Mouse (Mus musculus) kidney, postnatal 25 days (tissue): ENCODE data around the gene Zfp574.

Experiments used
- DNase-seq, 2 experiments: peaks; one replicate each; pipeline ENCODE4 v3.0.0; 2021; ENCODE audit warnings: mixed read lengths in 2 of 2

Gene Zfp574

DNA sequence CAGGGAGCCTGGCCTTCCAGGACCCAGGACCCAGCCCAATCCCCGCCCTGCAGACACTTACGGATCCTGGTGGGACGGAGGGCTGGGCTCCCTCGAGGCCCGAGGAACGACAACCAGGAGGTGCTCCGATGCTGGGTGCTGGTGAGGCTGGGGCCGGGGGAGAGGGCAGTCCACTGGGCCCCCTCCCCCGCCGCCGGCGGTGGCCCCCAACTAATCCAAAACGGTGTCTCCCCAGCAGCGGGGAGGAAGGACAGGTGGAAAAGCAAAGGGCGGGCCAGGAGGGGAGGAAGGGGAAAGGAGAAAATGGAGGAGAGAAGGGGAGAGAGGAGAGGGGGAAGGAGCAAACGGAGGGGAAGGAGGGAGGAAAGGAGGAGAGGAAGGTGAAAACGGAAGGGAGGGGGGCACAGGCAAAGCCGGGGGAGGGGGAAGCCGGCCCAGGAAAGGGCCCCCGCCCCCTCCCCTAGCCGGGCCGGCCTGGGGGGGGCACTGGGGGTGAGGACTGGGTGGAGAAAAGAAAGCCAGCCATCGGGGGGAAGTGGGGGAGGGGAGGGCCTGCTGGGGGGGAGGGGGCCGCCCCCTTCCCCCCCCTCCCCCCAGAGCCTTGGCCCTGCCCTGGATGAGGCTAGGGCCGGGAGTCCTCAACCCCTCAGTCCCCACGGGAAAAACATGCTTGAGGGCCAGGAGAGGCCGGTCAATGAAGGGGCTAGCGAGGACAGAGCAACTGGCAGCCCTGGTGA lies at the start of gene Zfp574, which contains the start of gene Grik5:
TSS of gene Zfp574 (plus strand) at position 589 of the 737 bp plus-strand sequence.
TSS of gene Grik5 (minus strand) at position 368 of the 737 bp plus-strand sequence.
- peak in 1 of 2 experiments; percentile 50 for DNase-seq

DNA sequence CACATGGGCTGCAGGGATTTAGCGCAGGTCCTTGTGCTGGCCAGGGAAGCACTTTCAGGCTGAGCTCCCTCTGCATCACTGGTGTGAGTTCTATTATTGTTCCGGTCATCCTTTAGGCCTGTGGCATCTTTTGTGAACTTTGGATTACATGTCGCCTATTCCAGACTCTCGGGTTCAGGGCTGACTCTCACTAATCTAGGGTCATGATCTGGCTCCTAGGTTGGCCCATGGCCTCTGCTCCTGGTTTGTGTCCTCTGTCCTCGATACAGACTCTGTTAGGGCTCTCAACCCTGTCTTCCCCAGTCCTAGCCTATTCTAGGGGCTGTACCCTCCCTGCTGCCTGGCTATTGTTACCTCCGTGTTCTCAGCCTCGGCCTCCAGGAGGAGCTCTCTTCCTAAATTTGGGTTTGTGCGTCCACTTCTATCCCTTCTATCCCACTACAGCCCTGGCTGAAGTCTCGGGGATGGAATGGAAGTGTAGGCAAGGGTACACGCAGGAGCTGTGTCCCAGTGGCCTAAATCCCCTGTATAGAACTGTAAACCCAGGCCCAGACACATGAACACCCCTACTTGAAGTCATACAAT lies 46.4 kb upstream of the Zfp574 start:
- DNase-seq: peak in 1 of 2 experiments; percentile 34

DNA sequence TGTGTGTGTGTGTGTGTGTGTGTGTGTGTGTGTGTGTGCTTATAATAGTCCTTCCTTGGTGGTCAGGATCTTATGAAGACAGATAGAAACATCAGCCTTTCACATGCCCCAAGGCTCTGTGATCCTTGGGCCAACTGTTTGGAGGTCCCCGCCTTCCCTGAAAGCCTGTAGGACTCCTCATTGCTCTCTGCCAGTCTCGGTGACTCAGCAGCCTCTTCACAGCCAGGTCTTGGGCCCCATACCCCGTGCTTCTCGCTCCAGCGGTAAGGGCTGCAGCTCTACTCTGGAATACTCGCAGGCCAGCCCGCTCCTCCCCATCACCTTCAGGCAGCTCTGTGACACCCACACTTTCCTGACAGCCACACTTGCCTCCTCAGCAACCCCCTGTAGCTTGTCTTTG lies 45.9 kb upstream of the Zfp574 start:
- no peak for DNase-seq

DNA sequence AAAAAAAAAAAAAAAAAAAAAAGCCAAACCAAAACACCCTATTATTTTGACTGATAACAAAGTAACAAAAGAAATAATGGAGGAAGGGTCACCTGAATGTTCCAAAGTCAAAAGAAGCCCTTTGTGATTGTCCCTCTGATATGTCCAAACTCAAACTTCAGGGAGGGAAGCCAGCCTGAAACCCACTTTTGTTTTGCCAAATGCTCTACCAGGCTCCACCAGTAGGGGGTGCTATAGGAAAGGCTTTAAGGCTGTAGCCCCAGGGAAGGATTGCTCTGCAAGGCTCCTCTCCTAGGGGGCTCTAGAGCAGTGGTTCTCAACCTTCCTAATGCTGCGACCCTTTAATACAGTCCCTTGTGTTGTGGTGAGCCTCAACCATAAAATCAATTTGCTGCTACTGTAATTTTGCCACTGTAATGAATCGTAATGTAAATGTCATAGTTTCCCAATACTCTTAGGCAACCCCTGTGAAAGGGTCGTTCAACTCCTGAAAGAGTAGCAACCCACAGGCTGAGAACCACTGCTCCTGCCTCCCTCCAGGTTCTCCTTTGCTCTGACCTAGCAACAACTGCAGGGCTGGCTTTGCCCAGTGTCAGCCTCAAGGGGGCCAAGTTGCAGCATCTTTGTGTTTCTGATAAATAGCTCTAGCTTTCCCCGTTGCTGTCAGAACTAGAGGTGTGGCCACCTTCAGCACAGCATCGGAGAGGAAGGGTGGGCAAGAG lies 42.2 kb upstream of the Zfp574 start:
- DNase-seq: peak; percentile 54 to 81

DNA sequence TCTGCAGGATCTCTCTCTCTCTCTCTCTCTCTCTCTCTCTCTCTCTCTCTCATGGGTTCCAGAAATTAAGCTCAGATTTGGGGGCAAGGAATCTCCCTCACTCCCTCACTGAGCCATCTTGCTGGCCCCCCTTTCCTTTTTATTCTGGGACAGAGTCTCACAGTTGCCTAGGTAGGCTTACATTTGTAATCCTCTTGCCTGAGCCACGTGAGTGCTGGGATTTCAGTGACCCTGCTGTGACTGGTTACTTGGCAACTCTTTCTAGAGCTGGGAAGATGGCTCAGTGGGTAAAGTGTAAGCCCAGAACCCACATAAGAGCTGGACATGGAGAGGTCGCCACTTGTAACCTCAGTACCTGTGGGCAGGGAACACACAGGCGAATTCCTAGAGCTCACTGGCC lies 40.8 kb upstream of the Zfp574 start:
- DNase-seq: no peak

DNA sequence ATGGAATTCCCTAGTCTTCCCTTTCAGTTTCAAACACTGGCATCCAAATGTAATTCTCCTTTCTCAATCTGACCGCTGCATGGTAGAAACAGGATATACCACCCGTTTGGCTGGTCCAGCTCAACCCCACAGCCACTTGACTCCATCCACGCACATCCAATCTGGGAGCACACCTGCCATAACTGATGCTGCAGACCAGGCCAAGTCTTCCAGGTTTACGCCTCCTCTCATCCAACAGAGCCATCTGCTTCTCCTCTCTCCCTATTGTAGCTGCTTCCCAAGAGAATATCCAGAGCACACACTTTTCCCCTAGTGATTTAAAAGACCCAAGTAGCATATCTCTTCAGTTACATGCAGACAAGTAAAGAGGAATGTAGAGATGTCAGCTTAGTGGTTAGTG lies 37.6 kb upstream of the Zfp574 start:
- no peak for DNase-seq

DNA sequence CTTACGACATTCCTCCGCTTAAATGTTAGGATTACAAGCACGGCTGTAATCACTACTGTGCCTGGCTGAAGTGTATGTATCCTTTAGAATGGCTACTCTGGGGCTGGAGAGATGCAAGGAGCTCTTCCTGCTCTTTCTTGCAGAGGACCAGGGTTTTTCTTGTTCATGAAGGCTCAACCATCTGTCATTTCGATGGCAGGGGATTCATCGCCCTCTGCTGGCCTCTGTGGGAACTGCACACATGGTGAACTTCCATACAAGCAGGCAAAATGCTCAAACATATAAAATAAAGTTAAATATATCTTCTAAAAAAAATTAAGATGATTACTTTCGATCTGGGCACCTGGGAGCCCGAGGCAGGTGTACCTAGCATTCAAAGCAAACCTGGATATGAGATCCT lies 36.5 kb upstream of the Zfp574 start:
- DNase-seq: peak; percentile 54 to 76

DNA sequence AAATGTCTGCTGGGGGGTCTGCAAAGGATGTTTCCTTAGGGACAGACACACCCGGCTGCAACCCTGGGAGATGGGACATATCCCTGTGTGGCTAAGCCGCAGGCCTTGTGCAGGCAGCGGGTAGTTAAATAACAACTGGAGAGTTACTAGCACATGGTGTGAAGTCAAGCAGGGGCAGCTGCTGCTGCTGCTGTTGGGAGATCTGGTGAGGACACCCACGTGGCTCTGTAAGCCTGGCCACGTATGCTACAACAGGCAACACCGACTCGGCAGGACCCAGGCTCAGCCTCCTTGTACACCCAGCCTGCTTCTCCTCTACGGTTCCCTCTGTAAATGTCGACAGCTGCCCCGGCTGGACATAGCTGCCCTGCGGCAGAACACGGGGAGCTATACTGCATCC lies 30.4 kb upstream of the Zfp574 start:
- peak in 1 of 2 experiments; percentile 46 for DNase-seq

DNA sequence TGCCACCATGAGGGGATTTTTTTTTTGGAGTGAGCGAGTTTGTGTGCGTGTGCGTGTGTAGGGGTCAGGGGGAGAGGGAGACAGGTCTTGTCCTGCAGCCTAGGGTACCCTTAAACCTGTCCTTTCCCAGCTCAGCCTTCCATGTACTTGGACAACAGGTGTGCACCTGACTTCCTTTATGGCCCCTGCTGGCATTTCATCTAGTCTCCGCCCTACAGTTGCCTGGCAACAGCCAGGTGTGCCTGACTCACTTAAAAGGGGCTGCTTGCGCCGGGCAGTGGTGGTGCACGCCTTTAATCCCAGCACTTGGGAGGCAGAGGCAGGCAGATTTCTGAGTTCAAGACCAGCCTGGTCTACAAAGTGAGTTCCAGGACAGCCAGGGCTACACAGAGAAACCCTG lies 27.8 kb upstream of the Zfp574 start:
- DNase-seq: peak in 1 of 2 experiments; percentile 53

DNA sequence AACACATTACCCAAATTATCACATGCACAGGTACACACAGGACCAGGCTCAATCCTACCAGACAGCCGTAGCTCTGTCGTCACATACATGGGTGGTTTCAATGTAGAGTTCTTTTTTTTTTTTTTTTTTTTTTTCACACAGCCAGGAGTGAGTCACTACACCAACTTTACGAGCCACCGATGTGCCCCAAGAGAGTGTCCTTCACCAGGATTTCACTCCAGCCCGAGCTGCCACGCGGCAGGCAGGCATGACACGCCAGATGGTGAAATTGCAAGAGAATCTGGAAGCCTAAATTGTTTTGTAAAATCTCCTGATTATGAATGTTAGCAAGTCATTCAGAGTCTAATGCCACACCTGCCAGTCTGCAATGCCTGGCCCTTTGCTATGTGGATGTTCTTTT lies 25.0 kb upstream of the Zfp574 start:
- DNase-seq: no peak

DNA sequence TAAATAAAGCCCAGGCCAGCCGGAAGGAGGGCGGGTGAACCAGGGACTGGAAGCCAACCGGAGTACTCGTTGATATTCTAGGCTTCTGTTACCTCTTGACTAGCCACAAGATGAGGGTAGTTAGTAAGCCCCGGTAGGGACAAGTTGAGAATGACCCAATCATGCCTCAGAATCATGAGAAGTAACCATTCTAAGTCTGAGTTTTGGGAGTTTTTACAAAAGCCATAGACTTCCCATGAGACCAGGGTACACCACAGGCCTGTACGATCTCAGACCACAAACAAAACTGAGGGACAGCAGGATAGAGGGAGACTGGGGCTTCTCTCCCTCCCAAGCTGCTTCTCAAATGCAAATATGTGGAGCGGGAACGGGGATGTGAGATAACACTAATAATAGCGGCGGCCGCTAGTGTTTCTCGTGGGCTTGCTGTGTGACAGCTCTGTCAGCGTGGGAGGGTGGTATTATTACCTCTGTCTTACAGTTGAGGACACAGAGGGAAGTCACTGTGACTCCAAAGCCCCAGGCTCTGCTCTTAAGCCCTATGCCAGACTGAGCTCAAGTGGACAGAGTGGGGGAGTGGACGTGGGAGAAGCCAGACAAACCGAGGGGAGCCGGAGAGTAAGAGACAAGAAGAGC lies 23.0 kb upstream of the Zfp574 start:
- DNase-seq: no peak

DNA sequence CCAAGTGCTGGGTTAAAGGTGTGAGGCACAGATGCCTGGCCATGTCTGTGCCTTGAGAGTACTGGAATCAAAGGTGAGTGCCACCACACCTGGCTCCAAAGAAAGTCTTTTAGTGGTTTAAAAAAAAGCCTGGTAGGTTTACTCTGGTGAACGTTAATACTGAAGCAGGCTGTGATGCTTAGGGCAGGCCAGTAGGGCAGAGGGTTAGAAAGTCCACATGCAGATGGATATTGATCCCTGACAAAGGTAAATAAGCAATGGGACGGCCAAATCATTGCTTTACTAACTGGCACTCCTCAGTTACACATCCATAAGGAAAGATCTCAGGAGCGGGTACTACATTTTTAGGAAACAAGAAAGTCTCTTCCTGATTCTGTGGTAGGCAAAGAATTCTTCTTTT lies 19.8 kb upstream of the Zfp574 start:
- no peak for DNase-seq

DNA sequence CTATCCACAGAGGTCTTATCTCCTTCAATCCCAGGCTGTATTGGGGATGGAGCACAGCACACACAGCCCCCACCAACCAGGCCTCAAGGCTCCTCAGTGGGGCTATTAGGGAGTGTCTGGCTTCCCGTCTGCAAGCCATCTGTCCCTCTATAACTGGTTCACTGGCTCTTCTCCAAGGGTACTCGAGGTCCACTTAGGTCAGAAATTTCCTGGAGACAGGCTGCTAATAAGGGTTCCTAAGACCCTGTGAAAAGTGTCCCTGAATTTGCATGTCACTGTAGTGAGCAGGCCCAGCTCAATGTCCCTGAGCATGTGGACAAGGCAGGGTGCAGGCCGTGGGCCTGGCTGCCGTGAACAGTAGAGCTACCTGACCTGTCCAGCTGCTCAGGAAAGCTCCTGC lies 15.4 kb upstream of the Zfp574 start:
- no peak for DNase-seq

DNA sequence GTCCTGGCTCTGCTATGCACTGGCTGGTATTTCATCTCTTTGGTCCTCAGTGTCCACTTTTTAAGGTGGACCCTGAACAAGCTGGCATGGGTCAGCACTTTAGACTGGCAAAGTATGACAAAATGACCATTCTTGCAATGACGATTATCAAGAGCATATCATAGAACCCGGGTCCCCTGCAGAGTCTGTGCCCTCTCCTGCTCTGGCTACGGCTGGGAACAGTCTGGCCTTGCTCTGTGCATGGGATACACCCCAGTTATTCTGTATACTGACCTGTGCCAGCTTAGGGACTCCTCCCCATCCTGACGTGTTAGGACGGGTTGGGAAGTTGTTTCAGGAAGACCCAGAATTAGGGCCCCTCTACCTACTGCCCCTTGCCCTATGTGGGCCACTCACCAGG lies 14.5 kb upstream of the Zfp574 start:
- DNase-seq: no peak

DNA sequence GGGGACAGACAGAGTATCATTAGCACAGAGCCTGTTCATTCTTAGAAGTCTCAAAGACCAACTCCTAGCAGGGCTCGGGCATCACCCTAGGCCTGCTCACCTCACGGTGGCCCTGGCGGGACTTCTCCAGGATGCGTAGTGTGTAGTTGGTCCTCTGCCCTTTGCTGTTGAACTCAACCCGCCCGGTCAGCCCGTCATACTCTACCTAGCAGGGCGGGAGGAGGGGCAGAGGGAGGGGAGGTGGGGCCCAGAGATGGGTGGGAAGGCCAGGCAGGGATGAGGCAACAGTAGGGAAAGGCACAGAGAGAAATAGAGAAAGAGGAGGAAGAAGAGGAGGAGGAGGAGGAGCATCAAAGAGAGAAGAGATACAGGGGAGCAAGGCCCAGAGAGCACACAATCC lies 14.0 kb upstream of the Zfp574 start:
- DNase-seq: no peak

DNA sequence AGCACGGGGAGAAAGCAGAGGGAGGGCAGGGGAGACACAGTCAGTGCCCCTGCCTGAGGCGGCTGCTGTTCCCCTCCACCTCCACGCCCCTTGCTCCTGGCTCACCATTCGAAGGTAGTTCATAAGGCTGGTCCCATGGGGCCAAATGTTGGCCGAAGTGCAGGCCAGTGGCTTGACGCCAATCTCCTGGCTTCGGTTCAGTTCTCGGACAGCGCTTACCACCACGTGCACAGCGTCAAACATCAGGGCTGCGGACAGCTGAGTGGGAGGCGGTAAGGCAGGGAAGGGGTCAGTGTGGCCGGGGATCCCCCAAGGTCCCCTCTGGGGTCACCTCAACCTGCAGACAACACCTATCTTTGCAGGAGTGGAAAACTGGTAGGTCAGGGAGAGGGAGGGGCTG lies 13.5 kb upstream of the Zfp574 start:
- DNase-seq: peak; percentile 18 to 60

DNA sequence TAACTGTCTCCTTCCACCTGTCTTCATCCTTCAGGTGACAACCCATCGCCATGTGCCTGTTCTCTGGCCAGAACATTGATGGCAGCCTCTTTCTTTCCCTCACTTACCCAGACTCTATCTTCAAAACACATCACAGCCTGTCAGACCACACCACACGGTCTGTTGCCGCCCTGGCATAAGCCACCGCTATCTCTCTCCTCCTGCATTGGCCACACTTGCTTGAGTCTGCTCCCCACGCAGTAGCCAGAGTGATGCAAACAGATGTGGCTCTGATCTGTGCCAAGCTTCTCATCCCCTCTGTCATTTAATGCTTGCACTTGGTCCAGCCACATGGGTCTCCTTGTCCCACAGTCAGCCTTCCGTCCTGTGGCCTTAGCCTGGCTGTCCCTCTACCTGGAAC lies 9.0 kb upstream of the Zfp574 start:
- DNase-seq: no peak

DNA sequence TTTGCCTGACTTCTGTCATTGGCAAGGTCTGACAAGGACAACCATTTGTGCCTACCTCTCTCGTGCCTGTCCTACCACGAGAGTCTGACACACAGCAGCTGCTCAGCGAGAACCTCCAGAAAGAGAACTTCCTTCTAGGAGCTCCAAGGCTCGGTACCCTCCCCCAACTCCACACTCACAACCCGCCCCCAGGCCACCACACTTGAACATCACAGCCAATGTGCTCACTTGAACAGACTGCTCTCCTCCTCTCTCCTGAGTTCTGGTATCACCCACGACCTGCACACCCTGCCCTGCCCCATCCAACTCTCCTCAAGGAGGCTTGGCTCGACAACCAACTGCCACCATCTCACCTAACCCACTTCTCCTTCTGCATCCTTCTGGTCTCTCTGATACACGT lies 8.5 kb upstream of the Zfp574 start:
- DNase-seq: no peak

DNA sequence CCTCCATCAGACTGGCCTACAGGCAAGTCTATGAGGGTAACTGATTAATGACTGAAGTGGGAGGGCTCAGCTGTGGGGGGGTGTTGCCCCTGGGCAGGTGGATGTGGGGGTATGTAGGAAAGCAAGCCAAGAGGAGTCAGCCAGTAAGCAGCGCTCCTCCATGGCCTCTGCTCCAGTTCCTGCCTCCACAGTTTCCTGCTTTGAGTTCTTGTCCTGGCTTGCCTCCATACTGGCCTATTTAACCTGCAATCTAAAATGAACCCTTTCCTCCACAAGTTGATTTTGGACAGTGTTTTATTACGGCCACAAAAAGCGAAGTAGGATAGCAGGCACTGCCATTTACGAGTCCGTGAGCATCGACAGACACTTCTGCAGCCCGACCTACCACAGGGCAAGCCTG lies 5.0 kb upstream of the Zfp574 start:
- DNase-seq: no peak

DNA sequence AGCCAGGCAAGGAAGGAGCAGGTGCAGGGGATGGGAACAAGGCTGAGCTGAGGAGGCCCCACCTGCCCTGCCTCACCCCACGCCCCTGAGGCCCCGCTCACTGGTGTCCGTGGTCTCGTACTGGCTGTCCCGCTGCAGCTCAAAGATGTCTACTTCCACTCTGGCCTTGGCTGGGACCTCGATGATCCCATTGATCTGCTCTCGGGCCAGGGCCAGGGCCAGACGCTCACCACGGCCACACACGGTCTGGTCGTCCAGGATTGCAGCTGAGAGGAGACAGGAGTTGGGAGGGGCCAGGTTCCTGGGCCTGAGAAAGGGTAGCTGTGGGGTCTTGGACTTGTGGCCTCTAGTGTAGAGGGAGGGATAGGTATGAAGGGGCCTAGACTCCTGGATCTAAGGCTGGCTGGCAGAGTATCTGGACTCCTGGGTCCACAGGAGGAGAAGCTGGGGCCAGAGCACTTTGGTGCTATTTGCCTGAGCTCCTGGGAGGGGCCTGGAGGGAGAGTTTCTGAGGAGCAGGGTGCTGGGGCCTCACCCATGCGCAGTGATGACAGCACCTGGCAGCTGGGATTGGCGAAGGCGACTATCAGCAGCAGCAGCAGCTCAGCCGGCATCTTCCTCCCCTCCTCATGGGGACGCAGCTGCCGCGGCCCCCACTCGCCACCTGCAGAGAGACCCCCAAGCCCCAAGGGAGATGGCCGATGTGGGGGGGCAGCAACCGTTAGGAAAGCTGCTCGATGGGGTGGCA lies 4.3 kb upstream of the Zfp574 start:
- no peak for DNase-seq

DNA sequence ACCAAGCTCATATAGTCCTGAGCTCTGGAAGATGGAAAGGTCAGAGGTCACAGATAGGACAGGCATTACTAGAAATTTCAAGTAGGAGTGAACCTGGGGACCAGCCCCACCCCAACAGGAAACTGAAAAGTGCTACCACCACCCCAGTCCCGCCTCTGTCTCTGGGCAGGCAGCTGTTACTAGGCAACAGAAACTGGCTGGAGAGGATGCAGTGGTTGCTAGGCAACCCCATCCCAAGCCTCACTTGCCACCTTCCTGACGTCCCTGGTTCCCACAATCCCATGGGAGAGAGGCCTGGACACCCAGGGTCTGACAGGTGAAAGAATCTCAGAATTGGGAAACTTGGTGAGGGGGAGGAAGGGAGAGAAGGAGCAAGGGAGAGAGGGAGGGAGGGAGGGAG lies 3.6 kb upstream of the Zfp574 start:
- no peak for DNase-seq

DNA sequence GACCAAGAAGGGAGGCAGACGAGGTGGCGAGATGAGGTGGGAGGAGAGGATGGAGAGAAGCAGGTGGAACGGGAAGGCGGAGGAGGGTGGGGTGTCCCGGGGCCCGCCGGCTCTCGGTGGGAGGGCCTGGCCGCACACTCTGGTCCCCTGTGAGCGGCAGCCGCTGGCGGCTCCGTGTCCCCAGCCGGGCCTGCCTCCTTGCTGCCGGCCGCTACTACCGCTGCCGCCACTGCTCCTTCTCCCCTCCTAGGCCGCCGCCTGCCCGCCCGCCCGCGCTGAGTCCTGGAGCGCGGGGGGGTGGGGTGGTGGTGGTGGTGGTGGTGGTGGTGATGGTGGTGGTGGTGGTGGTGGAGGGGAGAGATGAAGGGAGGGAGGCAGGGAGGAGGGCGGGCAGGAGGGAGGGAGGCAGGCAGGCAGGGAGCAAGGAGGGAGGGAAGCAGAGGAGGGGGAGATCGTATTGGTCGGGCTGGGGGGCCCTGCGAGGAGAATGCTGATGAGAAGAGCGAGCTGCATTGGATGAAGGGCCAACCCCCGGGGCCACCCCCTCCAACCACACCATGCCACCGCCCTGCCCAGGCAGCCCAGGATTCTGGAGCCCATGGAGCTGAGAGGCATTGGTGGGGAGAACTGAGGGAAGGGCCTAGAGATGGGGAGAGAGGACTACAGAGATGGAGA lies 486 bp downstream of the Zfp574 start:
- DNase-seq: peak; percentile 43 to 71
